Mouse (Mus musculus) liver, embryonic 14.5 days (tissue): Measurements from ENCODE around the gene Cyp1a2.

Experiments
- CTCF ChIP-seq: IDR thresholded peaks from 2 replicates; pipeline ENCODE4 v1.5.1; 2016; ENCODE audit warnings: antibody characterized with exemption, low read depth, control low read depth
- EP300 ChIP-seq: IDR thresholded peaks from 2 replicates; pipeline ENCODE4 v1.6.1; 2016; ENCODE audit warnings: antibody characterized with exemption, low read depth

DNA sequence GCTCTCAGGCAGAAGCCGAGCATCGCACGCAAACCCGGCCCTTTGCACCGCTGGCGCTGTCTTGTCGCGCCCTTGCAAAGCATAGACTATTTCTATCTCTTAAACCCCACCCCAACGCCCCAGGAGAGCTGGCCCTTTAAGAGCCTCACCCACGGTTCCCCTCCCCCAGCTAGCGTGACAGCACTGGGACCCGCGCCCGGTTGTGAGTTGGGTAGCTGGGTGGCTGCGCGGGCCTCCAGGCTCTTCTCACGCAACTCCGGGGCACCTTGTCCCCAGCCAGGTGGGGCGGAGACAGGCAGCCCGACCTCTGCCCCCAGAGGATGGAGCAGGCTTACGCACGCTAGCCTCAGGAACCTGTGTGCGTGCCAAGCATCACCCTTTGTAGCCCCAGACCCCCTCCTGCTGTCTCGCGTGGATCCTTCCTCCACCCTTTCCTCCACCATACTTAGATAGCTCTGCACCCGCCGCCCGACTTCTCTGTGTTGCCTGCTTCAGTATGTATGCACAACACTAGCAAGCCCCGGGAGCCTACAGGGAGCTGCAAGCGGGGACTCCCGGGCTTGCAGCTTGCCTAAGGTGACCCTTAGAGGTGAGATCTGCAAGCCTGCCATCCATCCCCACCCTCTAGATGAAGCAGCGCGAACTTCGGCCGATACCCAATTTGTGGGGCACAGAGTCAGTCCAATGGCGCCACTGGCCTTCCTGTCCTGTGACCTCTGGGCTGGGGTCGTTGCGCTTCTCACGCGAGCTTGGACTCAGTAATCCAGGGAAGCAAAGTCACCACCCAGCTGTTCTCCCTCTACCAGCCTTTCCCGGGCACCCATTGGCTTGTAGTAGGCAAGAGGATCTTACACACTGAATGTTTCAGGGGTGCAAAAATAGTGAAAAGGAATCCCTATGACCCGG, 13.1 kb upstream of the Cyp1a2 start:
- peak; percentile 9; the same call in 1 of the 2 replicates for TF ChIP-seq CTCF
- TF ChIP-seq EP300: no peak
